Mouse (Mus musculus) lung, postnatal 36 days (tissue): ENCODE data around the gene Lhx1.
A peak's percentile ranks its signal among the peaks of the same experiment; 100 is the strongest.

Source experiments
- DNase-seq: peaks from one replicate; pipeline ENCODE4 v3.0.0; 2022; ENCODE audit warnings: mixed read lengths

Gene Lhx1

DNA sequence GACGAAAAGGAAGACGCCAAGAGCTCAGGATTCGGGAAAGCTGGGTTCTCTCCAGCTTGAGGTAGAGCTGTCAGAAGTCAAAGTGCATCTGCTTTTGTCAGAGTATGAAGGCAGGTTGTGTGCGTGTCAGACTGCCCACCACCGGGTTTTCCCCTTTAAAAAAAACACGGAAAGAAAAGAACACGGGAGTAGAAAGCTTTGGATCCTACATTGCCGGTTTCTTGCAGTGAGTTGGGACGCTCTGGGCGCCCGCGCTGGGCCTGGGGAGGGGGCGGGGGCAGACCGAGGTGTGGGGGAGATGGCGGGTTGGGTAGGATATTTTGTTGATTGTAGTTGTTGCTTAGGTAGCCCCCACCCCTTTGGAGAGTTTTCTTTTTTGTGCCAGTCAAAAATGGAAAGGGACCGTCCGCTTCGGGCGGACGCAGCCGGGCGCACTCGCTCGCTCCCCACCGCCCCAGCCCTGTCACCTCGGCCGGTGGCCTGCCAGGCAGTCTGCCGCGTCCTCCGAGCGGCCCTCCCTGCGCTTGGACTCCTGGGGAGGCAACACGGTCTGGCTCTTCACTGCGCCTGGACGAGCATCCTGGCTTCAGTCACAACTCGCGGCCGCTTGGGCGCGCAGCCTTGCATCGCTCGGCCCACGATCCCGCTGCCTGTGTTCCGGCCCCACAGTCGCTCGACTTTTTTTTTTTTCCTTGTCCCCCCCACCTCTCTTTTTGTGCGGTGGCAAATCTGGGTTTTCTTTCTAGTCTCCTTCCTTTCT lies 644 bp downstream of the Lhx1 start:
- DNase-seq: no peak

DNA sequence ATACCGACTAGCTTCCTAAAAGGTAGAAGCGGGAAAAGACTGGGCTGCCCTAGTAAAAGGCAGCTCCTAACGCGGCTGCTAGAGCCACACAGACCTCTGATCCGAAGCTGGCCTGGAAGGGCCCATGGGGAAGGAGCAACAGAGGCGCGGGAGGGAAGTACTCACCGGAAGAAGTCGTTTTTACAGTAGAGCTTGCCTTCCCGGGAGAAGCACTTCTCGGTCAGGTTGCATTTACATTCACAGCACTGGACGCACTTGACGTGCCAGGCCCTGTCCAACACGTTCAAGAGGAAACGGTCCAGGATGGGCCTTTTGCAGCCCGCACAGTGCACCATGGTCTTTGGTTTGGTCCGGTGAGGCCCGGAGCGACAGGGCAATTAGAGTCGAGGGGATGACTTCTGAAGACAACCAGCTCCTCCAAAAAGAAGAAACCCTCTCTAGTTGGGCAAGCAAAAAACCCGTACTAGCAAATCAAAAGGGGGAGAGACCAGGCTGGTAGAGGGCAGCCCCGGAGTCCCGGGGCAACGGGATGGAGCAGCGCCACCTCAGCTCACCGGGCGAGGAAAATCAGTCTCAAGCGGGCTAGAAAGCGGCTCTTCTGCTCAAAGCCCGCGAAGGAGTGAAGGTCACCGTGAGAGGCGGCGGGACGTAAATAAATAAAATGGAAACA lies 1.4 kb downstream of the Lhx1 start:
- DNase-seq: no peak

DNA sequence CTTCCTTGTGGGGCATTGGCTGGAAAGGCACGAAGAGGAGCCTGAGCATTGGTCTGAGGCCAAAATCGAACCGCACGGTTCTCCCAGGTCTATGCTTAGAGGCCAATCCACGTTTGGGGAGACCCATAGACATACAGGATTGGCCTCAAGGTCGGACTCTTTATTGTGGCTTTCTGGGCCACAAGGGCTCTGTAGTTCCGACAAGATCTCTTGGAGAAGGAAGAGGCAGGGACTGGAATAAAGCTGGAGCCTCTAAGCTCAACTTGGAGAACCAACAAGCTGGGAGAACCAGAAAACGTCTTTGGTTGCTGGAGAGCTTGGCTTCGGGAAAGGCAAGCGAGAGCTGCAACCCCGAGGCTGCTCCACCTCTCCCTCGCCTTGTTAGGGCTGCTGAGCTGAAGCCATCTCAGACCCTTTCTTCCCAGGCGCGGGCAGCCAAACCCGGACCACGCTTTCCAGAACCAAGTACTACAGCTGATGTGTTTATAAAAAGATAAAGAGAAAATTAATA lies 2.0 kb downstream of the Lhx1 start:
- DNase-seq: no peak

DNA sequence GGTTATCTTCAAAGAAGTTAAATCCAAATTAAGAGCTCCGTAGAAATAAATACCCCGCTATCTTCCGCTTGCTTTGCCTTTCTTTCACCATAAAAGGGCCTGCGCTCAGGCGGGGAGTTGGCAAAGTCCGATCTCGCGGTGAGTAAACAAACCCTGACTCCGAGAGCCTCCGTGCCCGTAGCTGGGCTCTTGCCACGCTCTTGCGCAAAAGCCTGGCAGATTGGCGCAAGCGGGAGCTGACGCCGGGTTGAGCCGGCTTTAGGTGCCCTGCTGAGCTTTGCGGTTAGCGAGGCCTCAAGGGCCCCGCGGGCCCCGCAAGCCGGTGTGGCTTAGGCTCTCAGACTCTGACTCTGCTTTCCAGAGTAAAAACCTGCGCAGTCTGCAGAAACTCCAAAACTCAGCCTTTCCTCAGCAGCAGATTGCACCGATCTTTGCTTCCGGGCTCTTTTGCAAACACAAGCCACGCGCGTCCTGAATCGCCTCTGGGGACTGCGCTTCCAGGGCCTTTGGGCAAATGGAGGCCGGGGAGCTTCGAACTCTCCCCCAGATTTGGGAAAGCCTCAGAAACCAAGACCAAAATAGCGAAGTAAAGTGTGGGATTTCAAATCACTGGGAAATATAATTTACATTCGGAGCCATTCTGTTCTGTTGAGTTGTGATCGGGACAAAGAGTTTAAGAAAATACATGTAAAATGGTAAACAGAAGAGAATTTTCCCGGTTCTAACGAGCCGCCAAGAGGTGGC lies 2.6 kb downstream of the Lhx1 start:
- peak; percentile 88 for DNase-seq

DNA sequence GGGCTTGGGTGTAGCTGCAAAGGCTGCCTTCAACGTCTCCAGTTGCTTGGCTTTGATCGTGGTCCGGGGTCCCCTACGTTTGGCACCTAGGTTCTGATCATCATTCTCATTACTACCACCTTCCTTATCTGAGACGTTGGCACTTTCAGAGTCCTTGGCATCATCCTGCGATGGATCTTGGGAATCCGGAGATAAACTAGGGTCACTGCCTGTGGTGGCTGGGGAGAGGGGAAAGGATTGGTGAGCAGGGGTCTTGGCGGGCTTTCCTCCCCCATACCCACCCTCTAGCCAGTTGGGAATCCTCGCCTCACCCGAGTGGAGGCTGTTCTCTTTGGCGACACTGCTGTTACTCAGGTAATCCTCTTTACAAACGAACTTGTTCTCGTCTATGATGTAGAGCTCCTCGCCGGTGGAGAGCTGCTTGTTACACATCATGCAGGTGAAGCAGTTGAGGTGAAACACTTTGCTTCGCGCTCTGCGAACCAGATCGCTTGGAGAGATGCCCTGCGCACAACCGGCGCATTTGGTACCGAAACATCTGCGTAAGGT lies 3.5 kb downstream of the Lhx1 start:
- DNase-seq: no peak

DNA sequence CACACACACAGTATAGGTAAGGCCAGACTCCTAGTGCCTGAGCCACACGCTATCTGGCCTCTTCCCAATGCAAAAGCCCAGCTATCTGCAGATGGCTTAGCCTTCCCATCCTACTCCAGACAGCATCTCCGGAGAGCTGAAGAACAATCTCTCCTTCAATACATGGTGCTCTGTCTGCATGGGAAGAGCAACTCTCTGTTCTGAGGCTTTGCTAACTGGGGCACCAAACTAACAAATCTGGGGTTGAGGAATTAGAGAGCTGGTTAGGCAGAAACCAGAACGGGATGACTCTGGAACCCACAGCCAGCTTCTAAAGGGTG lies 4.3 kb downstream of the Lhx1 start:
- no peak for DNase-seq

DNA sequence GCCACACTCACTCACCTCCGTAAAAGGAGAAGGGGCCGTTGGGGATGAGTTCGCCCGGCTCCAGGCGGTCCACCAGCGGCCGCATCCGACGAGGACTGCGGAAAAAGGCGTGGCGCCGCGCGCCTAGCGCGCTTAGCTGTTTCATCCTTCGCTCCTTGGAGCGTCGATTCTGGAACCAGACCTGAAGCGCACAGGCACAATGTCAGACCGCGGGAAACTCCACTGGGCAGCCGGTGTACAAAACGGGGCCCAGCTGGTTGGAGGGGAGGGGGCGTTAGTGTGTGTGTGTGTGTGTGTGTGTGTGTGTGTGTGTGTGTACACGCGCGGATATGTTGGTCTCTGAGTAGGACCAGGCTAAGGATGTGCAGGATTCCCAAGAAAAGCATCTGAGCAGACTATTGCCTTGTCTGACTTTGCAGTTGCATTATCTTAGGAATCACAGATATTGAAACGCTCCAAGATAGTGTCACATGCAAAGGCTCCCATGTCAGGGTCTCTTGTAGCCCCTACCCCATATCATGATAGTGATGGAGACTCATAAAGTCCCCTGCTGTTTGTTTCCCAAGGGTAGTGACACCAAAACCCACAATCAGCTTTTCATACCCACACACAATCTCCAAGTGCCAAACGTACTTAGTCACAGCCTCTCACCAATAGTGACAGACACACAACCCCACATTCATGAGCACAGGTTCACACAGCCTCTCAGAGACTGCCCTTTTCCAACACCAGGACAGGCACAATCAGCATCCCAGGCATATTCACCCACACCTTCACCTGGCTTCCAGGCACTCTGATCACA lies 4.9 kb downstream of the Lhx1 start:
- DNase-seq: no peak

DNA sequence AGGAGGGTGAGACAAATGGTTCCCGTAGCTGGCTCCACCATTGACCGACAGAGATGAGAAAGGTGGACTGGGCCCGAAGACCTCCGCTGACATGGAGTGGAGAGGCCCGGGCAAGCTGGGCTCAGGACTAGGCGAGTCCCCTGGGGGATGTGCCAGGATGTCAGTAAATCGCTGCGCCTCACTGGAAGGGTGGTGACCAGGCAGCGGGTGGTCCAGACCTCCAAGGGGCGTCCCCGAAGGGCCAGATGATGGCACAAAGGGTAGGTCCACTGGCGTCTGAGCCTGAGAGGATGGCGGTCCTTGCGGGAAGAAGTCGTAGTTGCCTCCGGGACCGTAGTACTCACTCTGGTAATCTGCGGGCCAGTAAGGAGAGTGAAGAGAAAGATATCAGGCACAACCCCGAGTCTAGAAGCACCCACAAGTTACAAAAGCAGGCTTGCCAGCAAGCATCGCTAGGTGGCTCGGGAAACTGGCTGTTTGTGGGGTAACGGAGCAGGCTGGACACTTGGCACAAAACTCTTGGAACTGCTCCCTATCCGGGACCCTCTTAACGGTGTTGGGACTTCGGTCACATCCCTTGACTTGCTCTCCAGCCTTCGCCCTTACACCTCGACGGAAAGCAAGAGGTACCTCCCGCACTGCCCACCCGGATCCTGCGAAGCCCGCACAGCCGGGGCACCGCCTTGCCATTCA lies 5.6 kb downstream of the Lhx1 start:
- no peak for DNase-seq

DNA sequence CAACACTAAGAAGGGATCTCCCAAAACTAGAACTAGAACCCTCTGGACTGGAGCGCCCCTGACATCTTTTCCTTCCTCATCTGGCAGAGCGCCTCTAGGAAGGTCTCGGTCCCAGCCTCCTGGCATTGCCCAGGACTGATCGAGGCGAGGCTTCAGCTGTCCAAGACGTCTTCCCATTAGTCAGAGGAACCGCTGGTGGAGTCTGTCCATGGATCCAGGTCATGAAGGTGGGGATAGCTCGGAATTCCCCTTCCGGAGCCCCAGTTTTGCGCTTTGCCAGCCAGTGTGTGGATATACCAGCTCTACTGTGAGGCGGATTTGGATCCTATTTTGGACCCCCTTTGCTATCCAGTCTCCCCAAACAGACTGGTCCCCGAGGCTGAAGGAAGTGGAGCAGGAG lies 6.3 kb downstream of the Lhx1 start:
- DNase-seq: no peak

DNA sequence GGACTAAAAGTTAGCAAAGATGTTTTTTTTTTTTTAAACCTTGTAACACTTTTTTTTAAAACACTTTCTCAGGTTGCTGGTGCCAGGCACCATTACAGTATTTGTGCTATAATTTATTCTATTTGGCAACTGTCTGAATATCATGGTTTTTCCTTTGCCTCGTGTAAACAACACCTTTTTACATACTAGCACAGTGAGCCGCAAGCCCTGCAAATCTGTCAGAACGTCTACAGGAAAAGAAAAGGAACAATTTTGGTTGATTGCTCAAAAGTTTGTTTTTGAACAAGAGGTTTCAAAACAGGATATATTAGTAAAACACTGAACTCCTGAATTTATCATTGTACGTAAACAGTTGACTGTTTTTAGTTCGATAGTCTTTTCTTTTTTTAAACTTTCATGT lies 7.1 kb downstream of the Lhx1 start:
- no peak for DNase-seq

DNA sequence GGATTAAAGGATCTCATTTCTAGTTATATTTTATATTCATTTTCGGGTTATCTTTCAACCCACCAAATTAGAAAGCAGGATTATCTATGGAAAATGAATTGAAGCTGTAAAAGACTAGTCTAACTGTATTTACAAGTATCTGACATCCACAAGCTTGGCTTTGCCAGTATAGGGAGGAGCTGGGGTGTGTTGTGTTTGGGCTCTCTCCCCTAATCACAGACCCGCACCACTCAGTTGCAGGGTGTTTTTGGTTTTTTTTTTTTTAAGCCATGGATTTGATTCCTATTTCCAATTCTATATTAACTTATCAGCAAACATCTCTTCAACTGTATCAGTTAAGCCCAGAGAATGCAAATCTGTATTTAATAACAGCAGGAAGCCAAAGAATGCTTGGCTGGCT lies 7.9 kb downstream of the Lhx1 start:
- no peak for DNase-seq

DNA sequence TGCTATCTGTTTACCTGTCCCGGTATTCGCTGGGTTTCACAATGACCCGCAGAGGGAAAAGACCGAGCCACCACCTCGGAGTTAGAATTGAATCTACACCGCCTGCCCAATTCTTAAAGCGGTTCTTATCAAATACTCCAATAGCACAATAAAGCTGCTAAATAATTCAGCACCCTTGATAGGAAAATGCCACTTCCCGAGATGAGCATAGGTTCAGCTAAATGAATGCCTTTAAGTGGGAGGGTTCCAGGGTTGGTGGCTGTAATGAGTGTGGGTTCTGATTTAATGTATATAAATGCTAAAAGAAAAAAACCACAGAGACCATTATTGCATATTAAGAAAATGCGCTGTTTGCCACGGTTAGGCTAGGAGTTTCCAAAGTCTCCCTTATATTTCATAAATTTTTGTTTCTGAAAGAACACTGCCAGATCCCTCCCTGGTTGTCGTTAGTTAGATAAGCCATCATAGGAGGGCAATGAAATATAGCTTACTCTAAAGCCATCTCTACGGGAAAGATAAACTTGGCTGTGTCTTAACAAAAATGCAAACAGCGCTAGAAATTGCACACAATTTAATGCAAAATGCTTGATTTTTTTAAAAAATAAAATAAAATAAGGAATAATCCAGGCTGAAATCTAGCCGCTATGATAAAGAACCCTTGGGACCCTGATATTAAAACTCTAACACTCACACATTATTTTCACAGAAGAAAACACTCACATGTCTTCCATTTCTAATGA lies 8.7 kb downstream of the Lhx1 start:
- no peak for DNase-seq

DNA sequence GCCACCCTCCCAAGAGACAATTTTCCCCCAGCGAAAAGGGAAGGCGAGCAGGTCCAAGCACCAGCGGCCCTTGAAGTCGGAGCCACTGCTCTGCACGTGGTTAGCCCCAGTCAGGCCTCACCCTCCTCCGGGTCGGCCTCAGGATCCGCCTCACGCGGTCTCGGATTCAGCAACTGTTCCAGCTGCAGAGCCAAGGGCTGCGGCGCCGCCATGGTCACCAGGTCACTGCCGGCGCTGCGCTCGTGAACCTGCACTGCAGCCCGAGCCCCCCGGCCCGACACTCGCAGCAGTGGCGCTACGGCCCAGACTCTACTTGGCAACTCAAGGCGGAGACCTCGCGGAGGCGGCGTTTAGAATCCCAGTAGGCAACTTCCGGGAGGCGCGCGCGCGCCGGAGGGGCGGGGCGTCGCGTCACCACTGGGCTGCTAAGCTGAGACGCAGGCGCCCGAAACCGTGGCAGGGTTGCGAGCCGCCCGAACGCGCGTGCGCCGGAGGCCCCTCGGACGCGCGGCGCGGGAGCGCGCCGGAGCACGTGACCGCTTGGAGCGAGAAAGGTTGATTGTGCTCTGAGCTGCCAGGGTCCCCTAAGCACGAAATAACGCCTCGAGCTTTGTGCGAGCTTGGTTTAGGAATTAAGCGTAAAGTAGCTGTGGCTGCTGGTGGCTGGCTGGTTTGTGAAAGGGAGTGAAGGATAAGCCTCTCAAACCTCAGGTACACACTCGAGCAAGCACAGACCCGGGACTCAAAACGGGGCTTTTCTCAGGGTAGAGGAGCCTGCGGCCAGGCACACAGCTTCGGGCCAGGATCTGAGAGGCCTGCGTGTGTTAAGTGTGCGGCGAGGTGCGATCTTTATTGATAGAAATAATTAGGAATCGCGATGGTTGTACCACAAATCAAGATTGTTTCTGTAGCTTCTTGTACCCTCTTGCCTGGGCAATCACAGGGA lies 11.9 kb downstream of the Lhx1 start, which contains the start of gene Aatf:
TSS of gene Aatf (minus strand) at position 352 of the 946 bp plus-strand sequence.
- DNase-seq: peak; percentile 97

DNA sequence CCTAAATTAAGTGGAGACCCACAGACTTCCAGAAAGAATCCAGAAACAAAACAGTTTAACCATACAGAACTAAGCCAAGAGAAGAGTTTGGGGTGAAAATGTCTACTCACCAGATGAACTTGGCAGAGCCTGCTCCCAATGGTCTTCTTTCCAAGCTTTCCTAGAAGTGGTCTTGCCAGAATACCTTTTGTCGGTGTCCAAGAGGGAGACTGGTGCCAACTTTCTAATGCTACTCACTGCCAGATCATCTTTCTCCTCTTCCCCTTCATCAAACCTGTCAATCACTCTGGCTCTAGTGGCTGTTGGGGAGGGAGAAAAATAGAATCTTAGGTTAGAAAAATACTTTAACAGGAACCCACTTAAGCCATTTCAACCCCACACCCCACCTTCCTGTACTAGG lies 13.3 kb downstream of the Lhx1 start:
- no peak for DNase-seq

DNA sequence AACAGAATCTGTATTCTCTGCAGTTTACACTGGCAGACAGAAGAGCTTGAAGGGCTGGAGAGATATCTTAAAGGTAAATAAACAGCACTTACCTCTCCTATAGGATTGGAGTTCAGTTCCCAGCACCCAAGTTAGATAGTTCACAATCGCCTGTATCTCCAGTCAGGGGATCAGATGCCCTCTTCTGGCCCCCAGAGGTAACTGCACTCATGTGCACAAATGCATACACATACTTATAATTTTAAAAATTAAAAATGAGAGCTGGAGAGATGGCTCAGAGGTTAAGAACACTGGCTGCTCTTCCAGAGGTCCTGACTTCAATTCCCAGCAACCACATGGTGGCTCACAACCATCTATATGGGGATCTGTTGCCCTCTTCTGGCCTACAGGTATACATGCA lies 21.0 kb downstream of the Lhx1 start:
- DNase-seq: no peak

DNA sequence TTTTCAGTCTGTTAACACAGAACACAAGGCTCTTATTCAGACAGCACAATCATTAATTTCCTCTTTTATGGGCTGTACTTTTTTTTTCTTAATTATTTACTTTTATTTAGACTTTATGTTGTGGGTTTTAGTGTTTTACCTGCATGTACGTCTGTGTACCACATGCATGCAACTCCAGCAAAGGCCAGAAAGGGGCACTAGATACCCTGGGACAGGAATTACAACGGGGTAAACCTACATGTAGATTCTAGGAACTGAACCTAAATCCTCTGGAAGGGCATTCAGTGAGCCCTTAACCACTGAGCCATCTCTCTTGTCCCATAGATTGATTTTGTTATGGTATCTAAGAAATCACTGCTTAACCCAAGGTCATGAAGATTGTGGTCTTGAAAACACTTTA lies 27.4 kb downstream of the Lhx1 start:
- no peak for DNase-seq

DNA sequence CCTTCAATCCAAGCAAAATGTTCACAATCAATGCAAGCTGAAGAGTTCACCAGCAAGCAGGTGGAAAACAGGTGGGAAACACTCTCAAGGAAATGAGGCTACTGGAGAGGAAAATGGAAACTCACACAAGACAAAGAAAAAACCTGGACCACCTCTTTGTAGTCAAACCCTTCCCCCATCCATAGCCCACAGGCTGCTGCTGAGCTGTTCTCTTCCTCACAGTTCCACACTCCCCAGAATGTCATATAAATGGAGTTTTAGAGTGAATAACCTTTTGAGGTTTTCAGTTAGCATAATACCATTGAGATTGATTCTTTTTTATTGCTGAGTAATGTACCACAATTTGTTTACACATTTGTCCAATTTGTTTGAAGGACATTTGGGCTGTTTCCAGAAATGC lies 28.4 kb downstream of the Lhx1 start:
- DNase-seq: no peak

DNA sequence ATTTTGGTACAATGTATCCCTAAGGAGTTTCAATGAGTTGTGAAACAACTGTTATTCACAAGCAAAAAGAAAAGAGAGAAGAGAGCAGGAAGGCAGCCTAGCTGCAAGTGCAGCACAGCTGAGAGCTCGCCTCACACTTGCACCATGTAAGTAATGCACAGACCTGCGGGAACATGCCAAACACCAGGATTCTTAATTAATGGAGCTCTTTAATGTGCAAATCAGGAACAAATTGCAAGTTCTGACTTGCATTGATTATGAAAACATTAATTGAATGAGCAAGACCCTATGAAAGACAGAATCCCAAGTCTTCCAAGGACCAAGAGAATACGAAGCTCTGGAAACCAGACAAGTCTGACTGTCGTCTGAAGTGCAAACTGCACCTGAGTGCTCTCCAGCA lies 29.6 kb downstream of the Lhx1 start:
- DNase-seq: no peak

DNA sequence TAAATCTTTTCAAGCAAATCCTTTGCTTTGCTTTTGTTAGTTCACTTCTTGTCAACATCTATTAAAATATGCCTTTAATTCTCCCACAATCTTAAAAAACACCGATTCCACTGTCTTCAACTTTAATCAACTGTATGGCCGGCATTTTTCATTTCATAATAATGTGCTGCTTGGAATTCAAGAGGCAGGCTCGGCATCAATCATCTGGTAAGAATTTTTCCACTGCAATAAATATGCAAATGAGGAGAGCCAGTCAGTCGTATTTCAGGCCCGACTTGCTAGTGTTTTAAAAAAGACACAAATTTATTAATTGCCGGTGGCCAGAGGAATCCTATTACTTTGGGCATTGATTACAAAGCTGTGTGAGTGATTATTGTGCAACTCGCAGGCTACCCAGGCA lies 43.7 kb downstream of the Lhx1 start:
- no peak for DNase-seq

DNA sequence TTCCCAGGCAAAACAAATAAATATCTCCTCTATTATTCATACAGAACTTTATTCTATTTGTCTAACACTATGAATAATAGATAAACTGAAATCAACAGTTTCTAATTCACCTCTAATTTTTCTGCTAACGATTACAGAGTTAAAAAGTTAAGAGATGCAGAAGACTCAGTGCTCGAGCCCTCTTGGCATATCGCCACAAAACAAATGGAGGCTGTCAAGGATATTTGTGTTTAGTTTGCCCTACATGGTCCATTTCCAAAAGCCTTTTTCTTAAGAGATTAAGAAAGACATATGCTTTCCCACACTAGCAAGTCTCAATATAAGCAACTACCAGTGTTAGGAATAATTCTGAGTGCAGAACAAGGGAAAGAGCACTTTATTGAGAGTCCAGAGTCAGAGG lies 44.9 kb downstream of the Lhx1 start:
- peak; percentile 10 for DNase-seq
